22 mouse cellular contexts compared by ENCODE assay signal in genomic region chr4:134978930-134979329, GRCm38 (mm10).
"Had no signal": no experiment of that assay in that cellular context is flagged by ENCODE, and none has a peak within 500 bp of the region (broad histone marks: within the 10 kb centered on the region; RNA-seq: fewer than 3 reads in every experiment).

No protein-coding gene starts in this region.

- H3K36me3 ChIP-seq: intestine, embryonic 15.5 days; kidney, embryonic 15.5 days; midbrain, embryonic 15.5 days; neural tube, embryonic 12.5 days; neural tube, embryonic 15.5 days had no signal

- H3K4me3 ChIP-seq: intestine, embryonic 15.5 days; kidney, embryonic 15.5 days; midbrain, embryonic 15.5 days; neural tube, embryonic 12.5 days; neural tube, embryonic 15.5 days had no signal

- H3K9me3 ChIP-seq: intestine, embryonic 15.5 days; kidney, embryonic 15.5 days; midbrain, embryonic 15.5 days; neural tube, embryonic 12.5 days; neural tube, embryonic 15.5 days had no signal

- DNase-seq: kidney, adult 11 months; kidney, adult 8-10 months; kidney, postnatal 10 days; kidney, postnatal 36 days; left cerebral cortex, postnatal 4 days; lung, adult 2 months; lung, postnatal 14 days; lung, postnatal 4 days; right cerebral cortex, adult 18-20 months; right cerebral cortex, postnatal 14 days; right cerebral cortex, postnatal 4 days; thymus, adult 2 months; thymus, postnatal 14 days; thymus, postnatal 4 days had no signal

- H3K27me3 ChIP-seq: intestine, embryonic 15.5 days; kidney, embryonic 15.5 days; midbrain, embryonic 15.5 days; neural tube, embryonic 12.5 days; neural tube, embryonic 15.5 days had no signal

- ATAC-seq: intestine, embryonic 15.5 days; midbrain, embryonic 15.5 days had no signal

- H3K4me2 ChIP-seq: intestine, embryonic 15.5 days; kidney, embryonic 15.5 days; midbrain, embryonic 11.5 days; midbrain, embryonic 15.5 days; neural tube, embryonic 12.5 days; neural tube, embryonic 15.5 days had no signal

- H3K27ac ChIP-seq: intestine, embryonic 15.5 days; kidney, embryonic 15.5 days; liver, embryonic 14.5 days; midbrain, embryonic 15.5 days; neural tube, embryonic 12.5 days; neural tube, embryonic 15.5 days; stomach, postnatal 0 days had no signal

- H3K4me1 ChIP-seq: kidney, embryonic 15.5 days had no signal

- H3K9ac ChIP-seq: intestine, embryonic 15.5 days; kidney, embryonic 15.5 days; liver, embryonic 14.5 days; midbrain, embryonic 15.5 days; neural tube, embryonic 12.5 days; neural tube, embryonic 15.5 days had no signal
